12 mouse cellular contexts compared by ENCODE assay signal in the genomic region with DNA sequence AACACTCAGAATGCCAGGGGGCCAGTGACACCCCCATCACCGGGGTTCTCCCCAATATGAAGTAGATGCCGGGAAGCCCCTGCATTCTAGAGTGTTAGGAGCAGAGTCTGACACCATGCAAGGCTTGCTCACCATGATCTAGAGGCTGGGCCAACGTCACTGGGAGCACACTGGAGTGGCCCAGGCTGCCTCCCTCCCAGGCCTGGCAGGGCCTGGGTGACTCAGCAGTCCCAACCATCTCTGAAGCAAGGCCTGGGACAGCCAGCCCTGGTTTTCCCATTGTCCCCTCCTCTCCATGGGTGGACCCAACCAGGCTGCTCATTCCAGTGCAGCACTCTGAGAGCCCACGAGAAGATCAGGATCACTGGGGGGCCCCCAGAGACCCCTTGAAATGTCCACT. TPM values are rescaled to one million over a fixed set of nuclear protein-coding genes. Genes with fewer than 3 reads are reported as not detected.
A peak's percentile ranks its signal among the peaks of the same experiment; 100 is the strongest.
DNase-seq lines count a peak whose midpoint lies in the region; ATAC-seq and TF ChIP-seq lines count a peak whose summit lies in the region.
"Had no signal": no experiment of that assay in that cellular context is flagged by ENCODE, and none has a peak within 500 bp of the region (broad histone marks: within the 10 kb centered on the region; RNA-seq: fewer than 3 reads in every experiment).

No protein-coding gene starts in this region.

- no peak for TF ChIP-seq POLR2A in lung, adult 2 months (IDR thresholded peaks at IDR 0.05; ENCODE audit: borderline replicate concordance, extremely low read depth, low read depth, low read length)

- peak overlapping the region; percentile 44; the same call in 1 of the 2 replicates for H3K9ac ChIP-seq in ES-E14 (ENCODE audit: insufficient read depth, low read depth, low read length, poor library complexity, severe bottlenecking)
- H3K9ac ChIP-seq in hindbrain, embryonic 16.5 days (ENCODE audit: low read depth, low read length): no peak overlapping the region
- H3K9ac ChIP-seq: liver, embryonic 13.5 days had no signal

- intact Hi-C loops in left cerebral cortex, postnatal 25 days (cut with DNase I): no loop called here

- TF ChIP-seq CTCF in lung, adult 2 months (IDR thresholded peaks at IDR 0.05; ENCODE audit: insufficient read depth, low read length): no peak

- no peaks in the 10 kb centered on the region for H3K9me3 ChIP-seq in ES-E14 (ENCODE audit: control insufficient read depth, insufficient read depth, low read depth, low read length)
- no peaks in the 10 kb centered on the region for H3K9me3 ChIP-seq in hindbrain, embryonic 16.5 days (ENCODE audit: control insufficient read depth, low read length)
- H3K9me3 ChIP-seq: liver, embryonic 13.5 days had no signal

- H3K27me3 ChIP-seq in hindbrain, embryonic 16.5 days (replicated peaks; ENCODE audit: control insufficient read depth, insufficient read depth, low read length): no peaks in the 10 kb centered on the region

- 0 out of 2 replicates have a peak, but pooled peaks have one; percentile 45 for ATAC-seq in erythroblast, adult 5-6 weeks (replicated peaks; ENCODE audit: low FRiP score, poor library complexity, severe bottlenecking)
- 0 out of 2 replicates have a peak, but pooled peaks have one; percentile 3 for ATAC-seq in hindbrain, embryonic 16.5 days

- H3K27ac ChIP-seq in ES-E14 (ENCODE audit: insufficient read depth, low read depth, low read length, poor library complexity, severe bottlenecking): peak overlapping the region; percentile 51; the same call in 1 of the 2 replicates
- no peak overlapping the region for H3K27ac ChIP-seq in hindbrain, embryonic 16.5 days (ENCODE audit: low read depth, low read length)
- H3K27ac ChIP-seq: liver, embryonic 13.5 days had no signal

- DNase-seq in 416B (ENCODE audit: low read depth) (peak; percentile 31), ES-E14 (ENCODE audit: low read depth, low spot score) (no peak)
- no peak for DNase-seq in yolk sac, embryonic 10.5 days (ENCODE audit: low spot score)
- no peak for DNase-seq in left cerebral cortex, postnatal 25 days (ENCODE audit: low spot score in 2 of 2)
- DNase-seq in lung, adult 2 months: no peak
- DNase-seq in kidney, postnatal 36 days: no peak
- DNase-seq: embryo, embryonic 11 days; gastrocnemius, postnatal 10 days; liver, embryonic 13.5 days had no signal

- 35% methylated on average over 4 of the region's 4 CpGs for WGBS in hindbrain, embryonic 16.5 days
- WGBS in lung, adult 2 months: 51% methylated on average over 4 of the region's 4 CpGs

- H3K4me1 ChIP-seq in ES-E14 (ENCODE audit: control insufficient read depth in 2 of 2, insufficient read depth in 2 of 2, low read length in 2 of 2, poor library complexity in 1 of 2): peaks cover 0 to 22% of the 10 kb centered on the region in 2 experiments; a peak in 2 of 4 replicates
- peaks cover 20% of the 10 kb centered on the region for H3K4me1 ChIP-seq in hindbrain, embryonic 16.5 days (ENCODE audit: control insufficient read depth, insufficient read depth, low read depth, low read length)
- H3K4me1 ChIP-seq in lung, adult 2 months (ENCODE audit: control insufficient read depth, insufficient read depth, low read length): no peaks in the 10 kb centered on the region

- no peak overlapping the region for H3K4me3 ChIP-seq in ES-E14 (ENCODE audit: insufficient read depth in 1 of 2, low read depth in 1 of 2, low read length in 2 of 2, poor library complexity in 1 of 2, severe bottlenecking in 1 of 2)
- no peak overlapping the region for H3K4me3 ChIP-seq in hindbrain, embryonic 16.5 days (ENCODE audit: low read length)
- H3K4me3 ChIP-seq in lung, adult 2 months (replicated peaks; ENCODE audit: extremely low read depth, low read depth, low read length): no peak overlapping the region
- H3K4me3 ChIP-seq: liver, embryonic 13.5 days; megakaryocyte, embryonic 14.5 days had no signal

- no peaks in the 10 kb centered on the region for H3K36me3 ChIP-seq in ES-E14 (ENCODE audit: control insufficient read depth, insufficient read depth, low read length, poor library complexity, severe bottlenecking)
- H3K36me3 ChIP-seq in hindbrain, embryonic 16.5 days (ENCODE audit: control insufficient read depth, insufficient read depth, low read length): no peaks in the 10 kb centered on the region
- H3K36me3 ChIP-seq: liver, embryonic 13.5 days had no signal

- in situ Hi-C loops in ES-E14 (cut with MboI; ENCODE audit: low sequenced_read_pairs in 2 of 2, unreplicated experiment in 2 of 2): loop anchor here in 1 of 2 experiments (25.0 kb wide), 1 partner anchor 314 kb away; no protein-coding TSS in a partner anchor

- H3K4me2 ChIP-seq in hindbrain, embryonic 16.5 days (ENCODE audit: low read length): no peak overlapping the region
- H3K4me2 ChIP-seq: liver, embryonic 13.5 days had no signal

TF ChIP-seq in ES-E14, 5 proteins besides CTCF, POLR2A, EP300 and RAD21:
- no peak for TF ChIP-seq CHD2 (IDR thresholded peaks at IDR 0.05; ENCODE audit: low read depth, low read length)
- 0 out of 2 replicates have a peak, but pooled peaks have one; percentile 25 for TF ChIP-seq MAFK (IDR thresholded peaks at IDR 0.05; ENCODE audit: insufficient read depth, low read depth, low read length)

RNA-seq across cellular contexts. Expression of gene Grm4, which starts 20.4 kb away (rescaled TPM):
- total RNA-seq in ES-E14 (2012; rRNA removed): 0.49 and 0.74 TPM in 2 replicates
- total RNA-seq in erythroblast, adult 5-6 weeks (2015; ENCODE audit: low replicate concordance): not detected in 2 replicates
- total RNA-seq in erythroblast, adult 5-6 weeks (2017; ENCODE audit: low replicate concordance): not detected in 2 replicates
- polyA plus RNA-seq in hindbrain, embryonic 16.5 days (2015; fragmentation: Nextera tagmentation; extraction: Ambion mirVana): 9.3 and 10.0 TPM in 2 replicates
- 10 to 100 TPM; 21.1 to 30.4 TPM for total RNA-seq in left cerebral cortex, postnatal 25 days (2021)
- polyA plus RNA-seq in lung, adult 2 months (2012; rRNA removed): 1.1 TPM in 2 replicates
- polyA plus RNA-seq: liver, embryonic 13.5 days had no signal

RNA-seq across cellular contexts. Expression of gene Hmga1, which starts 55.5 kb away (rescaled TPM):
- total RNA-seq in ES-E14 (2012; rRNA removed): 142 and 175 TPM in 2 replicates
- 63.4 and 75.7 TPM in 2 replicates for total RNA-seq in erythroblast, adult 5-6 weeks (2015; ENCODE audit: low replicate concordance)
- 14.4 and 29.6 TPM in 2 replicates for total RNA-seq in erythroblast, adult 5-6 weeks (2017; ENCODE audit: low replicate concordance)
- 144 and 155 TPM in 2 replicates for polyA plus RNA-seq in hindbrain, embryonic 16.5 days (2015; fragmentation: Nextera tagmentation; extraction: Ambion mirVana)
- 10 to 100 TPM; 47.6 to 52.8 TPM for total RNA-seq in left cerebral cortex, postnatal 25 days (2021)
- polyA plus RNA-seq in lung, adult 2 months (2012; rRNA removed): 57.9 and 73.2 TPM in 2 replicates

Comparison
In these comparisons a context has a peak if more than half of its experiments do, and no peak if none do; other contexts are left out.
1. RNA of gene Grm4, which starts 20.4 kb away (total RNA-seq): 21.1 to 30.4 TPM in left cerebral cortex, postnatal 25 days; 0.49 to 0.74 TPM in ES-E14 and not detected in erythroblast, adult 5-6 weeks; every median in the first group is over 10 times any median in the second.